Mouse (Mus musculus) embryonic facial prominence, embryonic 11.5 days (tissue): ENCODE data around the gene Orc2. TPM values are rescaled to one million over a fixed set of nuclear protein-coding genes. Genes with fewer than 3 reads are reported as not detected.
A peak's percentile ranks its signal among the peaks of the same experiment; 100 is the strongest.

Source experiments
- ATAC-seq: fragments of 200-750 bp; cut with Nextera tagmentation; replicated peaks from 2 replicates; pipeline ENCODE4 v1.8.0; 2017; ENCODE audit warnings: low read depth; ENCODE audit not compliant: insufficient number of reproducible peaks, low FRiP score, low TSS enrichment
- DNase-seq: peaks from one replicate; pipeline ENCODE4 v3.0.0-alpha.2; 2015; ENCODE audit warnings: low spot score
- H3K27ac ChIP-seq: fragments of 300-500 bp; sonication (generic); replicated peaks from 2 replicates; pipeline ENCODE4 v1.5.1; 2014; ENCODE audit warnings: mild to moderate bottlenecking, low read depth, low read length, control low read depth
- H3K27me3 ChIP-seq: fragments of 300-500 bp; sonication (generic); 2 replicates; pipeline ENCODE4 v1.6.1; 2014; ENCODE audit warnings: mild to moderate bottlenecking, low read length, moderate library complexity, mixed read lengths; ENCODE audit not compliant: control insufficient read depth, insufficient read depth
- H3K36me3 ChIP-seq: fragments of 300-500 bp; sonication (generic); replicated peaks from 2 replicates; pipeline ENCODE4 v1.6.1; 2014; ENCODE audit warnings: low read depth, mild to moderate bottlenecking, low read length, moderate library complexity, mixed read lengths; ENCODE audit not compliant: control insufficient read depth, insufficient read depth
- H3K4me1 ChIP-seq: fragments of 300-500 bp; sonication (generic); 2 replicates; pipeline ENCODE4 v1.6.1; 2014; ENCODE audit warnings: low read length, mixed read lengths; ENCODE audit not compliant: control insufficient read depth, insufficient read depth
- H3K4me2 ChIP-seq: fragments of 300-500 bp; sonication (generic); 2 replicates; pipeline ENCODE4 v1.6.1; 2014; ENCODE audit warnings: low read depth, mild to moderate bottlenecking, control low read depth, low read length, moderate library complexity
- H3K4me3 ChIP-seq: fragments of 300-500 bp; sonication (generic); 2 replicates; pipeline ENCODE4 v1.5.1; 2014; ENCODE audit warnings: low read depth, low read length, control low read depth
- H3K9ac ChIP-seq: fragments of 300-500 bp; sonication (generic); replicated peaks from 2 replicates; pipeline ENCODE4 v1.6.1; 2014; ENCODE audit warnings: mild to moderate bottlenecking, control low read depth, low read length
- H3K9me3 ChIP-seq: fragments of 300-500 bp; sonication (generic); replicated peaks from 2 replicates; pipeline ENCODE4 v1.6.1; 2016; ENCODE audit warnings: mild to moderate bottlenecking, low read length, inconsistent platforms, mixed read lengths; ENCODE audit not compliant: control insufficient read depth
- WGBS: fragments of 180-500 bp; shearing (Covaris S2); extraction: QIAGEN DNeasy Blood & Tissue Kit; methylation state at CpG from one replicate; pipeline ENCODE4 v1.1.7; 2014; 5-methylcytosine and 5-hydroxymethylcytosine counted together
- polyA plus RNA-seq: library from polyadenylated mRNA; unstranded; fragments of >200 nt; fragmentation: Nextera tagmentation; extraction: Ambion mirVana; gene quantifications from 2 replicates; pipeline ENCODE4 v1.2.1, GENCODE M21; 2014

Orc2 gene
- polyA plus RNA-seq, 1 experiment from 2014 or later: 65.2 TPM

GRCm38 (mm10) chr1:58422879-58423278 is 82.0 kb downstream of the Orc2 start:
- ATAC-seq: 0 out of 2 replicates have a peak, but pooled peaks have one; percentile 44
- DNase-seq: peak; percentile 78
- Histone ChIP-seq H3K9me3 (no peaks in the 10 kb centered on the region), H3K27ac (no peak overlapping the region; the same call in 1 of the 2 replicates), H3K9ac (peak overlapping the region; percentile 100), H3K4me2 (peak overlapping the region; percentile 48), H3K27me3 (no peaks in the 10 kb centered on the region), H3K4me3 (peak overlapping the region; percentile 100), H3K36me3 (peaks cover 18% of the 10 kb centered on the region), H3K4me1 (no peaks in the 10 kb centered on the region)
- WGBS: 11% methylated on average over 13 of the region's 13 CpGs

- DNase-seq (no peak), ATAC-seq (no peak)
- H3K4me3 ChIP-seq: no peak overlapping the region
- no peak overlapping the region for H3K4me2 ChIP-seq
- H3K27ac ChIP-seq: no peak overlapping the region
- no peaks in the 10 kb centered on the region for H3K9me3 ChIP-seq
- WGBS: 78% methylated on average over 7 of the region's 7 CpGs
- H3K27me3 ChIP-seq: no peaks in the 10 kb centered on the region
- no peaks in the 10 kb centered on the region for H3K4me1 ChIP-seq
- H3K9ac ChIP-seq: no peak overlapping the region
- peaks cover 22% of the 10 kb centered on the region for H3K36me3 ChIP-seq
Observed at GRCm38 (mm10) chr1:58420961-58421360, 83.9 kb downstream of the Orc2 start.

GRCm38 (mm10) chr1:58420032-58420431 is 84.9 kb downstream of the Orc2 start:
- H3K27me3 ChIP-seq: no peaks in the 10 kb centered on the region
- no peak overlapping the region for H3K9ac ChIP-seq
- H3K4me1 ChIP-seq: no peaks in the 10 kb centered on the region
- H3K27ac ChIP-seq: no peak overlapping the region
- 87% methylated on average over 10 of the region's 10 CpGs for WGBS
- ATAC-seq (no peak), DNase-seq (no peak)
- no peak overlapping the region for H3K4me2 ChIP-seq
- H3K9me3 ChIP-seq: no peaks in the 10 kb centered on the region
- H3K4me3 ChIP-seq: no peak overlapping the region
- peaks cover 22% of the 10 kb centered on the region for H3K36me3 ChIP-seq

GRCm38 (mm10) chr1:58416048-58416447 is 88.9 kb downstream of the Orc2 start:
- Histone ChIP-seq H3K4me3 (no peak overlapping the region), H3K4me2 (no peak overlapping the region), H3K9me3 (no peaks in the 10 kb centered on the region), H3K9ac (no peak overlapping the region), H3K27ac (no peak overlapping the region), H3K36me3 (peaks cover 21% of the 10 kb centered on the region), H3K4me1 (no peaks in the 10 kb centered on the region), H3K27me3 (no peaks in the 10 kb centered on the region)
- no peak for DNase-seq
- 99% methylated on average over 2 of the region's 2 CpGs for WGBS
- ATAC-seq: no peak

GRCm38 (mm10) chr1:58415442-58415841 is 89.5 kb downstream of the Orc2 start:
- peaks cover 24% of the 10 kb centered on the region for H3K36me3 ChIP-seq
- no peak overlapping the region for H3K4me2 ChIP-seq
- DNase-seq: no peak
- H3K9ac ChIP-seq: no peak overlapping the region
- H3K27me3 ChIP-seq: no peaks in the 10 kb centered on the region
- H3K4me1 ChIP-seq: no peaks in the 10 kb centered on the region
- 37% methylated on average over 1 of the region's 1 CpGs for WGBS
- no peak overlapping the region for H3K4me3 ChIP-seq
- H3K9me3 ChIP-seq: no peaks in the 10 kb centered on the region
- H3K27ac ChIP-seq: no peak overlapping the region
- ATAC-seq: no peak

Other genes starting within 250 kb of the Orc2 start
- gene Aox2, start 226.8 kb downstream of the Orc2 start, polyA plus RNA-seq: not detected in 2 replicates
- 523 and 595 TPM in 2 replicates for gene Bzw1, start 112.2 kb downstream of the Orc2 start, polyA plus RNA-seq
- gene Clk1, start 81.0 kb downstream of the Orc2 start, polyA plus RNA-seq: 182 and 195 TPM in 2 replicates
- 69.1 and 69.4 TPM in 2 replicates for gene Nif3l1, start 60.0 kb downstream of the Orc2 start, polyA plus RNA-seq
- gene Ppil3, start 59.6 kb downstream of the Orc2 start, polyA plus RNA-seq: 60.8 and 66.6 TPM in 2 replicates
- 6.1 and 6.3 TPM in 2 replicates for gene Fam126b, start 81.2 kb upstream of the Orc2 start, polyA plus RNA-seq
- gene Ndufb3, start 81.3 kb upstream of the Orc2 start, polyA plus RNA-seq: 152 and 162 TPM in 2 replicates
- gene Als2cr12, start 190.9 kb upstream of the Orc2 start, polyA plus RNA-seq: not detected in 2 replicates
- 24.1 and 25.0 TPM in 2 replicates for gene Cflar, start 206.4 kb upstream of the Orc2 start, polyA plus RNA-seq